Mouse (Mus musculus) kidney, adult 18-20 months (tissue): ENCODE measurements at regions not wholly inside any gene's neighbourhood (a gene's known extent, or its start where the extent isn't known, plus 50 kb on each side); places are given as distances from the start of the nearest gene placed in this dataset.
A peak's percentile ranks its signal among the peaks of the same experiment; 100 is the strongest.
"Not testable (repeated sequence)": the region's sequence is repeated elsewhere in the genome, so short reads cannot be mapped to it uniquely, and the experiment has no call there.

Source experiments
- DNase-seq: peaks from one replicate; pipeline ENCODE4 v3.0.0; 2021

- no peak for DNase-seq
These were observed 249.4 kb upstream of the Akr1e1 start for GRCm38 (mm10) chr13:4858341-4858740.

- DNase-seq, result not testable (repeated sequence)
These were observed 230.5 kb upstream of the Akr1e1 start for GRCm38 (mm10) chr13:4839481-4839880.

GRCm38 (mm10) chr13:4826756-4827155 is 217.8 kb upstream of the Akr1e1 start:
- DNase-seq, result no peak

GRCm38 (mm10) chr13:4825749-4826148 is 216.8 kb upstream of the Akr1e1 start:
- DNase-seq, result not testable (repeated sequence)

GRCm38 (mm10) chr13:4806876-4807275 is 197.9 kb upstream of the Akr1e1 start:
- no peak for DNase-seq

- DNase-seq, result no peak
These were observed 191.7 kb upstream of the Akr1e1 start for GRCm38 (mm10) chr13:4800666-4801065.

- DNase-seq, result no peak
These were observed 182.2 kb upstream of the Akr1e1 start for GRCm38 (mm10) chr13:4791139-4791538.

GRCm38 (mm10) chr13:4790414-4790813 is 181.4 kb upstream of the Akr1e1 start:
- no peak for DNase-seq

GRCm38 (mm10) chr13:4783290-4783689 is 174.3 kb upstream of the Akr1e1 start:
- no peak for DNase-seq

- not testable (repeated sequence) for DNase-seq
These were observed 169.4 kb upstream of the Akr1e1 start for GRCm38 (mm10) chr13:4778264-4778823.

- peak; percentile 34 for DNase-seq
These were observed 167.9 kb upstream of the Akr1e1 start for GRCm38 (mm10) chr13:4776855-4777254.

GRCm38 (mm10) chr13:4772324-4772723 is 163.3 kb upstream of the Akr1e1 start:
- DNase-seq, result no peak

- DNase-seq, result peak; percentile 65
These were observed 162.4 kb upstream of the Akr1e1 start for GRCm38 (mm10) chr13:4771120-4772075.

- no peak for DNase-seq
These were observed 151.0 kb upstream of the Akr1e1 start for GRCm38 (mm10) chr13:4759965-4760364.

- no peak for DNase-seq
These were observed 147.6 kb upstream of the Akr1e1 start for GRCm38 (mm10) chr13:4756529-4756928.

- DNase-seq, result no peak
These were observed 134.0 kb upstream of the Akr1e1 start for GRCm38 (mm10) chr13:4742930-4743329.

- DNase-seq, result not testable (repeated sequence)
These were observed 107.3 kb upstream of the Akr1e1 start for GRCm38 (mm10) chr13:4716299-4716698.

- DNase-seq, result no peak
These were observed 105.8 kb upstream of the Akr1e1 start for GRCm38 (mm10) chr13:4714724-4715123.

- DNase-seq, result no peak
These were observed 103.7 kb upstream of the Akr1e1 start for GRCm38 (mm10) chr13:4712698-4713097.

GRCm38 (mm10) chr13:4699591-4699990 is 90.6 kb upstream of the Akr1e1 start:
- DNase-seq, result not testable (repeated sequence)

- peak; percentile 30 for DNase-seq
These were observed 57.6 kb upstream of the Akr1e1 start for GRCm38 (mm10) chr13:4666375-4667140.

GRCm38 (mm10) chr13:4663390-4663789 is 54.4 kb upstream of the Akr1e1 start:
- DNase-seq, result no peak

GRCm38 (mm10) chr13:4662336-4663101 is 53.5 kb upstream of the Akr1e1 start:
- DNase-seq, result no peak
